Mouse (Mus musculus) kidney, adult 9 months (tissue): ENCODE measurements around the gene Gm10322.

Experiments
- DNase-seq: peaks from one replicate; pipeline ENCODE4 v3.0.0; 2022

Gm10322 gene

DNA sequence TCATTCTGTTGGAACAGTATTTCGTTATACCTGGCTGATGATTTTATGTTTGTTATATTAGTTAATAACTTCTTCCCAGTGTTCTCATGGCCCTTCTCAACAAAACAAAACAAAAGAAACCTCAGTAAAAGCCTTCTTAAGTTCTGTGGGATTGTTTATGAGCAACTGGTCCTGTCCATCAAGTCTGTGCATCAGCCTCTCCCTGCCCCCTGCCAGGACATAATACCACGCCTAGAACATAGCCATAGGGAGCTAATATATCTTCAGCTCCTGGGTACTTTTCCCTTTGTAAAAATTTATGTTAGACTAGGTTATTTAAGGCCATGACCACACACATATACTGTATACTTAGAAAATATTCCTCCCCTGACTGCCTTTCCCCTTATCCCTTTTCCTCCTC lies 48.9 kb downstream of the Gm10322 start:
- no peak for DNase-seq

- DNase-seq: no peak
Measured at GRCm38 (mm10) chr10:59665503-59666291, 49.8 kb downstream of the Gm10322 start.
